ENCODE assay signal across 15 mouse cellular contexts in the genomic region with DNA sequence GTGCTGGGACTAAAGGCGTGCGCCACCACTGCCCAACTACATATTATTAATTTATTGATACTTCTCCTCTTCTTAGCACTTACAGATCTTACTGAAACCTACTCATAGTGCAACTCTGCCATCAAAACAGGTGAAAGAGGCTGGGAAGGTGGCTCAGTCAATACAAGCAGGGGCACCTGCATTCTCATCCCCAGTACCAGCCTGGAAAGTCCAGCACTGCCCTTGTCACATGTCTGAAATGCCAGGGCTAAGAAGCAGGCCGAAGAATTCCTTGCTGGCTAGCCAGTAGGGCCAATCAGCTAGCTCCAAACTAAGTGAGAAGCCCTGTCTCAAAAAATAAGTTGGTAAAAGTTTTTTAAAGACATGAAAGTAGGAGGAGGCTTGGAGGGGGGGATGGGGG. TPM values are rescaled to one million over a fixed set of nuclear protein-coding genes. Genes with fewer than 3 reads are reported as not detected.
DNase-seq lines count a peak whose midpoint lies in the region; ATAC-seq and TF ChIP-seq lines count a peak whose summit lies in the region.
"Had no signal": no experiment of that assay in that cellular context is flagged by ENCODE, and none has a peak within 500 bp of the region (broad histone marks: within the 10 kb centered on the region; RNA-seq: fewer than 3 reads in every experiment).

No protein-coding gene starts in this region.

- DNase-seq in heart, adult 2 months, result no peak
- peak; percentile 59 for DNase-seq in A20 (ENCODE audit: low read depth, low spot score)
- peak; percentile 60 for DNase-seq in kidney, adult 9 months
- DNase-seq in cerebellum, adult 2 months, result no peak
- DNase-seq in right cerebral cortex, postnatal 4 days, result no peak

- no peaks in the 10 kb centered on the region for H3K79me2 ChIP-seq in heart, adult 2 months (replicated peaks; ENCODE audit: control insufficient read depth, insufficient read depth, low read length)

- no peak overlapping the region for H3K4me2 ChIP-seq in heart, embryonic 11.5 days
- H3K4me2 ChIP-seq in liver, embryonic 15.5 days, result no peak overlapping the region
- H3K4me2 ChIP-seq: embryonic facial prominence, embryonic 13.5 days; lung, embryonic 14.5 days had no signal

- ATAC-seq in heart, embryonic 11.5 days (replicated peaks; ENCODE audit: insufficient number of reproducible peaks, low FRiP score, low TSS enrichment), result no peak
- ATAC-seq in liver, embryonic 15.5 days (ENCODE audit: insufficient read depth), result no peak
- ATAC-seq in inflammation-experienced regulatory T-cells, adult 6 months, result no peak
- ATAC-seq: activated CD4-positive, CD25-positive, alpha-beta regulatory T cell, adult 4 months; forebrain, embryonic 14.5 days had no signal

- H3K4me3 ChIP-seq in heart, adult 2 months, result no peak overlapping the region
- H3K4me3 ChIP-seq in heart, embryonic 11.5 days (ENCODE audit: low read depth, low read length), result no peak overlapping the region
- H3K4me3 ChIP-seq in liver, embryonic 15.5 days (replicated peaks), result no peak overlapping the region
- H3K4me3 ChIP-seq in cerebellum, adult 2 months (replicated peaks; ENCODE audit: insufficient read depth, low read depth, low read length), result no peak overlapping the region
- H3K4me3 ChIP-seq: embryonic facial prominence, embryonic 13.5 days; left cerebral cortex, adult 2 months had no signal

- H3K9ac ChIP-seq in heart, adult 2 months (ENCODE audit: low read depth, low read length), result no peak overlapping the region
- H3K9ac ChIP-seq in heart, embryonic 11.5 days (ENCODE audit: low read depth, low read length), result no peak overlapping the region
- no peak overlapping the region for H3K9ac ChIP-seq in liver, embryonic 15.5 days
- H3K9ac ChIP-seq: embryonic facial prominence, embryonic 13.5 days; lung, embryonic 14.5 days had no signal

- peaks cover 3% of the 10 kb centered on the region for H3K4me1 ChIP-seq in heart, adult 2 months (ENCODE audit: control insufficient read depth, insufficient read depth, low read length)
- peaks cover 13% of the 10 kb centered on the region for H3K4me1 ChIP-seq in heart, embryonic 11.5 days (ENCODE audit: control insufficient read depth, insufficient read depth, low read length)
- H3K4me1 ChIP-seq in liver, embryonic 15.5 days (replicated peaks), result peaks cover 60% of the 10 kb centered on the region
- peaks cover 5% of the 10 kb centered on the region; the same call in 1 of the 2 replicates for H3K4me1 ChIP-seq in cerebellum, adult 2 months (ENCODE audit: control insufficient read depth, insufficient read depth, low read length)

- no peaks in the 10 kb centered on the region for H3K36me3 ChIP-seq in heart, adult 2 months (ENCODE audit: control insufficient read depth, insufficient read depth, low read length)
- no peaks in the 10 kb centered on the region for H3K36me3 ChIP-seq in heart, embryonic 11.5 days (ENCODE audit: control insufficient read depth, insufficient read depth, low read length)
- H3K36me3 ChIP-seq in liver, embryonic 15.5 days (replicated peaks), result peaks cover 15% of the 10 kb centered on the region
- H3K36me3 ChIP-seq: embryonic facial prominence, embryonic 13.5 days had no signal

- no peaks in the 10 kb centered on the region for H3K9me3 ChIP-seq in heart, embryonic 11.5 days (replicated peaks; ENCODE audit: control insufficient read depth, low read length)
- no peaks in the 10 kb centered on the region for H3K9me3 ChIP-seq in liver, embryonic 15.5 days (replicated peaks)
- H3K9me3 ChIP-seq: embryonic facial prominence, embryonic 13.5 days had no signal

- no peak for TF ChIP-seq POLR2A in heart, adult 2 months (IDR thresholded peaks at IDR 0.05; ENCODE audit: insufficient read depth, low read depth, low read length)
- TF ChIP-seq POLR2A in cerebellum, adult 2 months (IDR thresholded peaks at IDR 0.05; ENCODE audit: borderline replicate concordance, insufficient read depth, low read length), result no peak

- TF ChIP-seq CTCF in heart, adult 2 months (IDR thresholded peaks at IDR 0.05), result no peak
- TF ChIP-seq CTCF in cerebellum, adult 2 months (IDR thresholded peaks at IDR 0.05; ENCODE audit: borderline replicate concordance, insufficient read depth, low read depth, low read length), result no peak

- intact Hi-C loops in heart, adult 2 months (cut with DNase I), result loop anchor here (1.0 kb wide), 1 partner anchor 60 kb away; no protein-coding TSS in a partner anchor

- TF ChIP-seq EP300 in heart, adult 2 months (IDR thresholded peaks at IDR 0.05; ENCODE audit: insufficient read depth, low read depth, low read length), result no peak

- H3K27ac ChIP-seq in heart, adult 2 months, result peak overlapping the region; percentile 68
- H3K27ac ChIP-seq in heart, embryonic 11.5 days (ENCODE audit: low read depth, low read length), result no peak overlapping the region
- peak overlapping the region; percentile 100 for H3K27ac ChIP-seq in liver, embryonic 15.5 days (replicated peaks)
- no peak overlapping the region for H3K27ac ChIP-seq in cerebellum, adult 2 months (ENCODE audit: insufficient read depth, low read length)
- H3K27ac ChIP-seq: embryonic facial prominence, embryonic 13.5 days; left cerebral cortex, adult 2 months had no signal

- WGBS in heart, adult 2 months, result 79% methylated on average over 3 of the region's 3 CpGs
- WGBS in heart, embryonic 11.5 days (ENCODE audit: insufficient replicate concordance), result 84% methylated on average over 3 of the region's 3 CpGs
- 77% methylated on average over 3 of the region's 3 CpGs for WGBS in liver, embryonic 15.5 days (ENCODE audit: insufficient replicate concordance)
- WGBS in cerebellum, adult 2 months, result 93% methylated on average over 3 of the region's 3 CpGs

- no peaks in the 10 kb centered on the region for H3K27me3 ChIP-seq in heart, adult 2 months (ENCODE audit: control insufficient read depth, insufficient read depth, low read length)
- H3K27me3 ChIP-seq in heart, embryonic 11.5 days (ENCODE audit: control insufficient read depth, insufficient read depth, low read length), result no peaks in the 10 kb centered on the region
- no peaks in the 10 kb centered on the region for H3K27me3 ChIP-seq in liver, embryonic 15.5 days
- no peaks in the 10 kb centered on the region for H3K27me3 ChIP-seq in cerebellum, adult 2 months (ENCODE audit: control insufficient read depth, insufficient read depth, low read length)
- H3K27me3 ChIP-seq: embryonic facial prominence, embryonic 13.5 days had no signal

RNA-seq across cellular contexts. Expression of gene Dcaf11, which starts 2.2 kb away (rescaled TPM):
- total RNA-seq in heart, adult 2 months (2021), result 100 to 1,000 TPM; 136 to 160 TPM
- 151 and 186 TPM in 2 replicates for polyA plus RNA-seq in heart, adult 2 months (2012; rRNA removed)
- 61.3 and 71.1 TPM in 2 replicates for polyA plus RNA-seq in heart, embryonic 11.5 days (2014; fragmentation: Nextera tagmentation; extraction: Ambion mirVana)
- 57.9 and 64.1 TPM in 2 replicates for polyA plus RNA-seq in liver, embryonic 15.5 days (2015; fragmentation: Nextera tagmentation; extraction: Ambion mirVana)
- 115 and 127 TPM in 2 replicates for polyA plus RNA-seq in cerebellum, adult 2 months (2012; rRNA removed)
- 100 to 1,000 TPM in 1 of 3 experiments, 10 to 100 TPM in 2; 73.9 to 107 (median 81.0) TPM for polyA plus RNA-seq in inflammation-experienced regulatory T-cells, adult 6 months (2017; shearing (Covaris generic))

RNA-seq across cellular contexts. Expression of gene A730061H03Rik, which starts 2.6 kb away (rescaled TPM):
- not detected for total RNA-seq in heart, adult 2 months (2021)
- 0.74 and 1.2 TPM in 2 replicates for polyA plus RNA-seq in heart, adult 2 months (2012; rRNA removed)
- 1.0 and 1.3 TPM in 2 replicates for polyA plus RNA-seq in heart, embryonic 11.5 days (2014; fragmentation: Nextera tagmentation; extraction: Ambion mirVana)
- polyA plus RNA-seq in liver, embryonic 15.5 days (2015; fragmentation: Nextera tagmentation; extraction: Ambion mirVana), result 1.6 and 2.1 TPM in 2 replicates
- 0.97 TPM in 2 replicates for polyA plus RNA-seq in cerebellum, adult 2 months (2012; rRNA removed)
- polyA plus RNA-seq in inflammation-experienced regulatory T-cells, adult 6 months (2017; shearing (Covaris generic)), result 1 to 10 TPM; 1.4 to 3.2 (median 3.2) TPM
- total RNA-seq: ES-E14; gastrocnemius, postnatal 10 days had no signal
- polyA plus RNA-seq: activated CD4-positive, CD25-positive, alpha-beta regulatory T cell, adult 4 months; forebrain, embryonic 14.5 days had no signal

RNA-seq across cellular contexts. Expression of gene Pck2, which starts 17.5 kb away (rescaled TPM):
- 1 to 10 TPM; 9.0 to 9.4 TPM for total RNA-seq in heart, adult 2 months (2021)
- 13.3 and 15.3 TPM in 2 replicates for polyA plus RNA-seq in heart, adult 2 months (2012; rRNA removed)
- 28.0 and 33.0 TPM in 2 replicates for polyA plus RNA-seq in heart, embryonic 11.5 days (2014; fragmentation: Nextera tagmentation; extraction: Ambion mirVana)
- polyA plus RNA-seq in liver, embryonic 15.5 days (2015; fragmentation: Nextera tagmentation; extraction: Ambion mirVana), result 36.0 and 39.9 TPM in 2 replicates
- 44.8 and 49.3 TPM in 2 replicates for polyA plus RNA-seq in cerebellum, adult 2 months (2012; rRNA removed)
- 10 to 100 TPM; 31.9 to 37.5 (median 35.9) TPM for polyA plus RNA-seq in inflammation-experienced regulatory T-cells, adult 6 months (2017; shearing (Covaris generic))

RNA-seq across cellular contexts. Expression of gene Fitm1, which starts 17.8 kb away (rescaled TPM):
- 100 to 1,000 TPM; 165 to 187 TPM for total RNA-seq in heart, adult 2 months (2021)
- 323 and 403 TPM in 2 replicates for polyA plus RNA-seq in heart, adult 2 months (2012; rRNA removed)
- 107 and 108 TPM in 2 replicates for polyA plus RNA-seq in heart, embryonic 11.5 days (2014; fragmentation: Nextera tagmentation; extraction: Ambion mirVana)
- 1.1 and 1.9 TPM in 2 replicates for polyA plus RNA-seq in liver, embryonic 15.5 days (2015; fragmentation: Nextera tagmentation; extraction: Ambion mirVana)
- not detected in 2 replicates for polyA plus RNA-seq in cerebellum, adult 2 months (2012; rRNA removed)
- not detected for polyA plus RNA-seq in inflammation-experienced regulatory T-cells, adult 6 months (2017; shearing (Covaris generic))
- total RNA-seq: left cerebral cortex, adult 2 months had no signal
- polyA plus RNA-seq: activated CD4-positive, CD25-positive, alpha-beta regulatory T cell, adult 4 months; forebrain, embryonic 14.5 days had no signal

RNA-seq across cellular contexts. Expression of gene Psme1, which starts 20.3 kb away (rescaled TPM):
- total RNA-seq in heart, adult 2 months (2021), result 100 to 1,000 TPM; 231 to 264 TPM
- 101 and 118 TPM in 2 replicates for polyA plus RNA-seq in heart, adult 2 months (2012; rRNA removed)
- 223 and 235 TPM in 2 replicates for polyA plus RNA-seq in heart, embryonic 11.5 days (2014; fragmentation: Nextera tagmentation; extraction: Ambion mirVana)
- polyA plus RNA-seq in liver, embryonic 15.5 days (2015; fragmentation: Nextera tagmentation; extraction: Ambion mirVana), result 108 and 116 TPM in 2 replicates
- 38.4 and 40.7 TPM in 2 replicates for polyA plus RNA-seq in cerebellum, adult 2 months (2012; rRNA removed)
- 100 to 1,000 TPM; 667 to 812 (median 693) TPM for polyA plus RNA-seq in inflammation-experienced regulatory T-cells, adult 6 months (2017; shearing (Covaris generic))

Comparison
In these comparisons a context has a peak if more than half of its experiments do, and no peak if none do; other contexts are left out.
1. H3K27ac ChIP-seq: peak in heart, adult 2 months (single experiment) and liver, embryonic 15.5 days (single experiment); none in heart, embryonic 11.5 days (single experiment) and cerebellum, adult 2 months (single experiment).
2. DNase-seq: peak in A20 (single experiment) and kidney, adult 9 months (single experiment); none in heart, adult 2 months (0 of 2), cerebellum, adult 2 months (0 of 2) and right cerebral cortex, postnatal 4 days (single experiment).